Mouse (Mus musculus) frontal cortex, adult (tissue): ENCODE results near the gene Nubpl.

ENCODE experiments used
- ATAC-seq: cut with Nextera tagmentation; 2 replicates; pipeline ENCODE4 v1.9.2; 2017; ENCODE audit warnings: mild to moderate bottlenecking, moderate library complexity, mixed read lengths; ENCODE audit not compliant: low TSS enrichment

The Nubpl gene

DNA sequence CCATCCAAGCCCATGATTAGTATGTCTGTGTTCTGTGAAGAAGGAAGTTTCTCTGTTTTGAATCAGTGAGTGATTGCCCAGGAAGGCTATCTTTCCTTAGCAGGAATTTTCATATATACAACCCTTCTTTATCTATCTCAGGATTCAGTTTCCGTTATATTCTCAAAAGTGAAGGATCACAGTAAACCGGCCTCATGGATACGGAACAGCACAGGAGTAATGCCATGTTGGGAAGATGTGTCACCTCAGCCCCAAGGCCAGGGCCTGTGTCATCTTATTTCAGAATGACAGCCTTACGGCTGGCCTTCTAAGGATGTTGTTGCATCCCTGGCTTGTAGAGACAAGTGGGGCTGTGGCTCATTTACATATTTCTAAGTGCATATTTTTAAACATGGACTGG, 231.0 kb downstream of the Nubpl start:
- ATAC-seq = no peak

DNA sequence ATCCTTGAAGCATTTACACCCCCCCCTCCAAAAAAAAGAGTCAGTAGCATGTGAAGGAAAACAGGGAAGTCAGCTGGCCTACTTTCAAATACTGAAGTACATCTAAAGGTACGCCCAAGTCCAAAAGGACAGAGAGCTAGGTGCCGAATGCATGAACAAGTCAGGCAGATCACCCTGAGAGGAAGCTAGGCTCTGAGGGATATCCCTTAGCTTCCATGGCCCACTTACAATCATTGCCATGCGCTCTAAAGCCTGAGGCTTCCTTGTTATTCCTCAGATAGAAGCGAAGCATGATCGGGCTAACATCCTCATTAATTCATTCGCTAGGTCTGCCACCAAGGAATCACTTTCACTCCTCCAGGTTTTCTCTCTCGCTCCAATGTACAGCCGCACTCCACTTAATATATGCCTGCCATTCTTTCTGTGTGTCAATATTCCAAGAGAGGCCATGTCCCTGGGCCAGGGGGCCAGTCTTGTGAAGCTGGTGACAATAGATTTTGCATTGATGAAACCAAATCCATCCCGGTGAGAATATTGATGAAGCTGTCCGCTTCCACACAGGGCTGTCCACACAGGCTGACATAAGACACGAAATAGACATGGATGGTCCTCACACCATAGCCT, 237.7 kb downstream of the Nubpl start:
- ATAC-seq = no peak

DNA sequence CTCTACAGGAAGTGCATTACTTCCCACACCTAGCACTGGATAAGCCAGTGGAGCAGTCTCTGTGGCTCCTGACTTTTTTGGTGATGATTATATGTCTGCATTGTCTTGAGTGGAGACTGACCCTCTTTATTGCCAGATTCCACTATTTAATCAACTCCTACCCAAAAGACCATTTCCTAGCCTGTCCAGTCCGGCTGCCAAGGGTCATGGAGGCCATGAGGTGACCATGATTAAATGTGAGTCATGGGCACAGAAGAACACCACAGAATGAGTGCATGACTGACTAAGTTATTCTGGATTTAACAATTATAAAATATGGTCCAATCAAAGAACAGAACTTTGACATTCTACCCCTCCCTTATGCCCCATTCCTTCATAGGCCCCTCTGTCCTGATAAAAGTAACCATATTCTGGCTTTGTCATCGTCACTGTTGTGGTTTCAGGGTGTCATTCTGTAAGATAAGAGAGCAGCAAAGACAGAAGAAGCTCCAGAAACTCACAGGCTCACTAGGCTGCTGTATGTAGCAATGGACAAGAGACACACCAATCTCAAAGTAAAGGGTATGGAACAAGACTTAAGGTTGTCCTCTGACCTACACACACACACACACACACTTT, 240.7 kb downstream of the Nubpl start:
- ATAC-seq = no peak

DNA sequence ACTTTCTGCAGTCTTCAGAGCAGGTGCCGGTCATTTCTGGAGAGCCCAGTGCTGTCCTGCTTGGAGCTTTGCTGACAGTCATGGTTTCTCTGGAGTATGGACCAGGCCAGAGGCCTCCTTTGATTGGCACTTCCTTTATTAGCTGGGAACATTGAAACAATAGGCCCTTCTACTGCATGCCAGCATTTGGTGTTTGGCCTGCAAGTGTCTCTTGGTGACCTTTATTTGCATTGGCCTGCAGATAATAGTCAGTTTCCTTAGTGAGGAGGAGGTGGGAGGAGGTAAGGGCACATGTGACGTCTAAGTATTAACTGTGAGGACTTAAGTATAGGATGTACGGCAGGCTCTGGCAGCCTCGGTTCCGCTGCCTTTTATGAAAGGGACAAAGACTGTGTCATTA, 249.1 kb downstream of the Nubpl start:
- peak; percentile 44; the same call in 1 of the 2 replicates for ATAC-seq

DNA sequence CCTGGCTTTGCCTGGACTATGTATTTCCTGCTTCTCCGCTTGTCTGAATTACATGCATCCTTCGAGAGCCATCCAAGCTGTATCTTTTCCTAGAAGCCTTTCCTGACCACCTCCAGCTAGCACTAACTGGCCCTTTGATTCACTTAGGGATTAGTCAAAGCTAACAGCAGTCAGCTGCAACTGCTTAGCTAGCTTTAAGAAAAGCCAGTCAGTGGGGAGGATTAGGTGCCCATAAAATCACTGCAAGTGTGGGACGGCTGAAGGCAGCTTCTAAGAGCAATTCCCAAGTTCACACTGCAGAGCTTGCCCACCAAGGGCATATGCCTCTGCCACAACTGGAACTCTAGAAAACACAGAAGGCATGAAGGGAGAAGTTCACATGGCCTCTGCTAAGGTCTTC, 252.7 kb downstream of the Nubpl start:
- no peak for ATAC-seq

DNA sequence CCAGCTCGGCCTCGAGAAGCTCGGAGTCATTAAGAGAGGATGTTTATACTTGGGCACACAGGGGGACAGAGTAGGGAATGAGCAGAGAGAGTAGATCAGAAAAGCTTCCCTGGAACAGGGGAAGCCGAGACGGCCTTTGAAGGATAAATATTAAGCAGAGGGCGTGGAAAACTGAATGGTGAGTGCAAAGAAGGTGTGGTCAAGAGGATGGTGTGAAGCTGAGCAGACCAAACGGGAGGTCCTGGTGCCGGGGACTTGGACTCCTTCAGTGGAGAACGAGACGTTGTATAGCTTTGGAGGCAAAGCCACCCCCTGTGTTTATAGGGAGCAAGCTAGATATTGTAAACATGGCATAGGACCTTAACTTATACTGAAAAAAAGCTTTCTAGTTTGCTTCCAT, 261.9 kb downstream of the Nubpl start:
- ATAC-seq = no peak

DNA sequence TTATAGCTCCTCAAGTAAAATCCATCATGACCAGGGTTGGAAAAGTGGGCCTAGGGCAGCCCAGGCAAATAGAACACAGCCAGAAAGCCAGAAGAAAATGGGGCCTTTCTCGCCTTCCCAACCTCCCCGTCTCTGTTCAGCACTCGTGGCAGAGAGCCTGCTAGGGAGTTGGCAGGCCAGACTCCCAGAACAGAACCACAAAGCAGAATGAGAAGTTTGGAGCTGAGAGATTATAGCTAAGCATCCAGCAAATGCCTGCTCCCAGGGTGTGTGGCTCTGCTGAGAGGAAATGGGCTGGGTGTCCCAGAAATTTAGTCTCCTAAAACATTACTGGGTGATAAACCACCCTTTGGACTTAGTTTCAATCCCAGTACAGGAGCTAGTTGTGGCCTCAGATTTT, 262.6 kb downstream of the Nubpl start:
- peak; percentile 77 for ATAC-seq

DNA sequence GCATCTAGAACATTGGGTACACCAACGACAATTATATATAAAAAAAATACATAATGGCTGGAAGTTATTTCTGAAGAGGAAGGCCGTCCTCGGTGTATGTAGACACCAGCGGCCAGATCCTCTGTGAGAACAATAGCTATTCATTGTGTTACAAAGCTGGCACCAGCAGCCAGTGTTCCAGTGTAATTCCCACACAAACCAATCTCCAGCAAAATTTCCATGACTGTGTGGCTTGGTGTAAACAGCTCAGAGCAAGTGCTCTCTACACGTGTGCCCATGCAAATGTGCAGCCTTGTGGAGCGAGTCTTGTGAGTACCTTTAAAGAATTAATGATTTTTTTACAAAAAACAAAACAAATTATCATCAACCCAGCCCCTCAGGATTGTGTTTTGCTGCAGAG, 263.7 kb downstream of the Nubpl start:
- ATAC-seq = peak; percentile 62; the same call in 1 of the 2 replicates
